Comparison of ENCODE assay signal across 14 mouse cellular contexts in the genomic region with DNA sequence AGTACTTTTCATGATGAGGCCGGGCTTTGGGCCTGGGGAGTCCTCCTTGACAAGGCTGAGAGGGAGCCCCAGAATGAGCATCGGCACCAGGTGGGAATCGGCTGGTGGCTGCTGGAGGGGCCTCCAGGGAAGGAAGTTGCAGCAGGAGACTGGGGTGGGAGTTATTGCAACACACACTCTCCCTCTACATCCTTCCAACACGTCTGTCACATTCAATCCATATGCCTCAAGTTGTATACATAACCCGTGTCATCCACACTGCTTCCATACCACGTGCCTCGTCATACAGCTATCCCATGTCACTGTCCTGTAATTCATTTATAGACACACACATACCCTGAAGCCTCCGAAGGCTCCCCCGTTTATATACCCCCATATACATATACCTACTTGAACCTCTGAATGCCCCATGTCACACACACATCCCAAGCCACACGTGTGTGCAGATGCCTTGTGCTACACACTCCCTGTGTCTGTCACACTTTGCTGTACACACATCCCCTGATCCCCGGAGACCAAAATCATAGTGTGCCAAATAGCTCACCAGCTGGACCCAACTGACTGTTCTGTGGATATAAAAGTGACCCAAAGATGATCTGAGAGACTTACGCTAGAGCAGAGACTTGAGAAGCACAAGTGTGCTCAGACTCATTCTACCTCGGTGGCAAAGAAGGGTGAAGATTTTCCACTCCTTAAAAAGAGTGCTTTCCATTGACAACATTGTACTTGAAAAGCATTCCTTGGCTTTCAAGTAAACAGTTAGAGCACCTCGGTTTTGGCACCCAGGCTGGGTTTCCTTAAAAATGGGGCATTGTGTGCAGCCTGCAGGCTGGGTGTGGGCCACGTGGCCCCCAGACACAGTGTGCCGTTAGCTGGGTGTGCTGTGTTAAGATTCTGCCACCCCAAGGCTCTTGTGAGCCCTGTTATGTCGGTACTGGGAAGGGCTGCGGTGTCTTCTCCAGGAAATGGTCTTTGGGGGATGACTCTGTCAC. TPM values are rescaled to one million over a fixed set of nuclear protein-coding genes. Genes with fewer than 3 reads are reported as not detected.
DNase-seq lines count a peak whose midpoint lies in the region; ATAC-seq and TF ChIP-seq lines count a peak whose summit lies in the region.
"Had no signal": no experiment of that assay in that cellular context is flagged by ENCODE, and none has a peak within 500 bp of the region (broad histone marks: within the 10 kb centered on the region; RNA-seq: fewer than 3 reads in every experiment).

No protein-coding gene starts in this region.

- TF ChIP-seq POLR2A in lung, adult 2 months (IDR thresholded peaks at IDR 0.05; ENCODE audit: borderline replicate concordance, extremely low read depth, low read depth, low read length) = no peak

- H3K9me3 ChIP-seq in kidney, embryonic 15.5 days (replicated peaks) = no peaks in the 10 kb centered on the region
- peaks cover 4% of the 10 kb centered on the region; the same call in 1 of the 2 replicates for H3K9me3 ChIP-seq in stomach, embryonic 16.5 days (replicated peaks; ENCODE audit: control insufficient read depth, low read length)
- H3K9me3 ChIP-seq: embryonic facial prominence, embryonic 15.5 days; heart, embryonic 13.5 days; neural tube, embryonic 12.5 days had no signal

- H3K4me2 ChIP-seq in kidney, embryonic 15.5 days = no peak overlapping the region
- no peak overlapping the region for H3K4me2 ChIP-seq in stomach, embryonic 16.5 days (ENCODE audit: low read depth, low read length)
- H3K4me2 ChIP-seq: embryonic facial prominence, embryonic 15.5 days; heart, embryonic 13.5 days; liver, embryonic 11.5 days; midbrain, embryonic 12.5 days; neural tube, embryonic 12.5 days had no signal

- no peak for DNase-seq in kidney, postnatal 25 days
- DNase-seq in lung, adult 2 months = peak; percentile 45
- peak; percentile 38 for DNase-seq in lung, postnatal 14 days
- DNase-seq in left cerebral cortex, adult 18-20 months (ENCODE audit: low spot score in 2 of 2) = no peak
- no peak for DNase-seq in left cerebral cortex, adult 9 months (ENCODE audit: low spot score in 2 of 2)

- 0 out of 2 replicates have a peak, but pooled peaks cover 3% of the 10 kb centered on the region for H3K4me1 ChIP-seq in kidney, embryonic 15.5 days
- peaks cover 5% of the 10 kb centered on the region; the same call in 1 of the 2 replicates for H3K4me1 ChIP-seq in lung, adult 2 months (ENCODE audit: control insufficient read depth, insufficient read depth, low read length)
- H3K4me1 ChIP-seq in stomach, embryonic 16.5 days (ENCODE audit: control insufficient read depth, insufficient read depth, low read length) = no peaks in the 10 kb centered on the region
- H3K4me1 ChIP-seq: embryonic facial prominence, embryonic 15.5 days; midbrain, embryonic 12.5 days; neural tube, embryonic 12.5 days had no signal

- H3K27me3 ChIP-seq in kidney, embryonic 15.5 days = no peaks in the 10 kb centered on the region
- no peaks in the 10 kb centered on the region for H3K27me3 ChIP-seq in stomach, embryonic 16.5 days (ENCODE audit: control insufficient read depth, insufficient read depth, low read length)
- H3K27me3 ChIP-seq: embryonic facial prominence, embryonic 15.5 days; heart, embryonic 13.5 days; midbrain, embryonic 12.5 days; neural tube, embryonic 12.5 days had no signal

- no peak overlapping the region for H3K27ac ChIP-seq in kidney, embryonic 15.5 days
- peak overlapping the region; percentile 51; the same call in 1 of the 2 replicates for H3K27ac ChIP-seq in stomach, embryonic 16.5 days (ENCODE audit: low read length)
- H3K27ac ChIP-seq: embryonic facial prominence, embryonic 15.5 days; gastrocnemius, adult 2 months; heart, embryonic 13.5 days; midbrain, embryonic 12.5 days; neural tube, embryonic 12.5 days had no signal

- H3K4me3 ChIP-seq in kidney, embryonic 15.5 days (replicated peaks) = no peak overlapping the region
- no peak overlapping the region for H3K4me3 ChIP-seq in lung, adult 2 months (replicated peaks; ENCODE audit: extremely low read depth, low read depth, low read length)
- no peak overlapping the region for H3K4me3 ChIP-seq in stomach, embryonic 16.5 days (replicated peaks; ENCODE audit: low read length)
- H3K4me3 ChIP-seq: embryonic facial prominence, embryonic 15.5 days; gastrocnemius, adult 2 months; heart, embryonic 13.5 days; midbrain, embryonic 12.5 days; neural tube, embryonic 12.5 days had no signal

- 0 out of 2 replicates have a peak, but pooled peaks have one; percentile 22 for ATAC-seq in kidney, embryonic 15.5 days (replicated peaks; ENCODE audit: low FRiP score)
- ATAC-seq in stomach, embryonic 16.5 days (ENCODE audit: insufficient read depth, low FRiP score) = 0 out of 2 replicates have a peak, but pooled peaks have one; percentile 27
- ATAC-seq in frontal cortex, adult (ENCODE audit: low TSS enrichment) = no peak

- 77% methylated on average over 18 of the region's 18 CpGs for WGBS in kidney, embryonic 15.5 days
- 62% methylated on average over 18 of the region's 18 CpGs for WGBS in lung, adult 2 months
- WGBS in stomach, embryonic 16.5 days = 59% methylated on average over 18 of the region's 18 CpGs

- no peak overlapping the region for H3K9ac ChIP-seq in kidney, embryonic 15.5 days
- no peak overlapping the region for H3K9ac ChIP-seq in stomach, embryonic 16.5 days (ENCODE audit: low read length)
- H3K9ac ChIP-seq: embryonic facial prominence, embryonic 15.5 days; heart, embryonic 13.5 days; midbrain, embryonic 12.5 days; neural tube, embryonic 12.5 days had no signal

- TF ChIP-seq CTCF in lung, adult 2 months (IDR thresholded peaks at IDR 0.05; ENCODE audit: insufficient read depth, low read length) = no peak

- H3K36me3 ChIP-seq in kidney, embryonic 15.5 days = peaks cover 56% of the 10 kb centered on the region
- peaks cover 23% of the 10 kb centered on the region for H3K36me3 ChIP-seq in stomach, embryonic 16.5 days (ENCODE audit: control insufficient read depth, insufficient read depth, low read length)

RNA-seq across cellular contexts. Expression of gene Acox3, which starts 13.6 kb away (rescaled TPM):
- polyA plus RNA-seq in kidney, embryonic 15.5 days (2015; fragmentation: Nextera tagmentation; extraction: Ambion mirVana) = 12.1 and 12.5 TPM in 2 replicates
- 42.8 and 53.8 TPM in 2 replicates for polyA plus RNA-seq in lung, adult 2 months (2012; rRNA removed)
- 15.1 and 15.9 TPM in 2 replicates for polyA plus RNA-seq in stomach, embryonic 16.5 days (2015; fragmentation: Nextera tagmentation; extraction: Ambion mirVana)
- total RNA-seq in left cerebral cortex, adult 18-20 months (2021) = 10 to 100 TPM; 30.1 to 33.1 TPM

RNA-seq across cellular contexts. Expression of gene Trmt44, which starts 21.6 kb away (rescaled TPM):
- 8.3 and 10.1 TPM in 2 replicates for polyA plus RNA-seq in kidney, embryonic 15.5 days (2015; fragmentation: Nextera tagmentation; extraction: Ambion mirVana)
- 4.2 and 4.5 TPM in 2 replicates for polyA plus RNA-seq in lung, adult 2 months (2012; rRNA removed)
- polyA plus RNA-seq in stomach, embryonic 16.5 days (2015; fragmentation: Nextera tagmentation; extraction: Ambion mirVana) = 7.0 and 7.6 TPM in 2 replicates
- total RNA-seq in left cerebral cortex, adult 18-20 months (2021) = 1 to 10 TPM; 9.0 to 9.7 TPM

Comparison
In these comparisons a context has a peak if more than half of its experiments do, and no peak if none do; other contexts are left out.
1. DNase-seq: peak in lung, adult 2 months (single experiment) and lung, postnatal 14 days (single experiment); none in kidney, postnatal 25 days (0 of 2), left cerebral cortex, adult 18-20 months (0 of 2) and left cerebral cortex, adult 9 months (0 of 2).